Mouse (Mus musculus) testis, adult 2 months (tissue): ENCODE measurements around the gene Nln. TPM values are rescaled to one million over a fixed set of nuclear protein-coding genes. Genes with fewer than 3 reads are reported as not detected.

Source experiments
- H3K27ac ChIP-seq: fragments of 200-500 bp; 2 replicates; pipeline ENCODE4 v1.5.1; 2012; ENCODE audit warnings: low read depth, low read length; ENCODE audit not compliant: control insufficient read depth, insufficient read depth
- H3K27me3 ChIP-seq: fragments of 200-500 bp; 2 replicates; pipeline ENCODE4 v1.6.1; 2012; ENCODE audit warnings: mild to moderate bottlenecking, low read length, moderate library complexity; ENCODE audit not compliant: control insufficient read depth, insufficient read depth
- H3K36me3 ChIP-seq: fragments of 200-500 bp; 2 replicates; pipeline ENCODE4 v1.6.1; 2012; ENCODE audit warnings: mild to moderate bottlenecking, low read length; ENCODE audit not compliant: control insufficient read depth, insufficient read depth
- H3K4me1 ChIP-seq: fragments of 200-500 bp; 2 replicates; pipeline ENCODE4 v1.6.1; 2012; ENCODE audit warnings: low read length; ENCODE audit not compliant: control insufficient read depth, insufficient read depth
- H3K4me3 ChIP-seq: fragments of 200-500 bp; 2 replicates; pipeline ENCODE4 v1.5.1; 2012; ENCODE audit warnings: low read depth, mild to moderate bottlenecking, low read length, moderate library complexity, mixed read lengths; ENCODE audit not compliant: control insufficient read depth
- CTCF ChIP-seq: fragments of 200-500 bp; IDR thresholded peaks from 2 replicates; pipeline ENCODE4 v1.5.1; 2012; ENCODE audit warnings: low read depth, mild to moderate bottlenecking, inconsistent platforms, low read length, moderate library complexity; ENCODE audit not compliant: control insufficient read depth, insufficient read depth, insufficient replicate concordance
- POLR2A ChIP-seq: fragments of 200-500 bp; IDR thresholded peaks from 2 replicates; pipeline ENCODE4 v1.6.1; 2012; ENCODE audit warnings: low read depth, mild to moderate bottlenecking, inconsistent platforms, low read length, moderate library complexity; ENCODE audit not compliant: control insufficient read depth
- polyA plus RNA-seq: library from polyadenylated mRNA; depleted of rRNA; stranded (reverse); fragments of >200 nt; gene quantifications from 2 replicates; pipeline ENCODE4 v1.2.3, GENCODE M21; 2012

The Nln gene
- polyA plus RNA-seq, 1 experiment, result 5.1 TPM

- TF ChIP-seq POLR2A (no peak), CTCF (no peak)
- Histone ChIP-seq H3K27ac (no peak overlapping the region), H3K27me3 (no peaks in the 10 kb centered on the region), H3K36me3 (no peaks in the 10 kb centered on the region), H3K4me3 (no peak overlapping the region; the same call in 1 of the 2 replicates), H3K4me1 (peaks cover 10% of the 10 kb centered on the region)
These were observed 1.1 kb upstream of the Nln start for GRCm38 (mm10) chr13:104110526-104110925.

DNA sequence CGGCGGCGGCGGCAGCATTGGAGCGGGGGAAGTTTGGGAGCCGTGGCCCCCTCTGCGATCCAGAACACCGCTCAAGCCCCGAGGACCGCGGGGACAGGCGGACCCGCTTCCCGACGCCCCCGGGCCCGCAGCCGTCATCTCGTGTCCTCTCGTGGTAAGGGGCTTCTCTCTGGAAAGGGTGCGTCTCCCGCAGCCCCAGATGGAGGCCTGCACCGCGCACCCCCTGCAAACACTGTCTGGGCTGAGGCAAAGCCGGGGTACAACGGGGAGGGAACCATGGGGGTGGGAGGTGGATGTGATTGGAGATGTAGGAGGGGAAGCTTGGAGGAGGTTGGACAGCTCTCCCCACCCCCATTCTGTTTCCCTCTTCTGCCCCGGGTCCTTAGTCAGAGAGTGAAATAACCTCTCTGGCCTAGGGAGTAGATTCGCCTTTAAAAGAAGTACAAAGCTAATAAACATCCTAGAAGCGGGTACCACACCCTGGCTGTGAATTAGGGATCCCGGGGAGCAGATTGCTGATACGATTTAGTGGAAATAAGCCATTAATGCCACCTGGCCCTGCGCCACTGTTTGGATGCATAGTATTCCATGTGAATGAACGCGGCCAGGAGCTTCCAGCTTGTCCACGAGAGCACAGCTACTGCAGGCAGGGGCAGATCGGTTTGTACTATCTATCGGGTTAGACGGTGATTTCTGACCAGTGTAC is 555 bp upstream of the Nln start:
- Histone ChIP-seq H3K36me3 (no peaks in the 10 kb centered on the region), H3K4me1 (peaks cover 10% of the 10 kb centered on the region), H3K4me3 (peak overlapping the region; percentile 92), H3K27ac (no peak overlapping the region), H3K27me3 (no peaks in the 10 kb centered on the region)
- TF ChIP-seq CTCF (no peak), POLR2A (no peak)

DNA sequence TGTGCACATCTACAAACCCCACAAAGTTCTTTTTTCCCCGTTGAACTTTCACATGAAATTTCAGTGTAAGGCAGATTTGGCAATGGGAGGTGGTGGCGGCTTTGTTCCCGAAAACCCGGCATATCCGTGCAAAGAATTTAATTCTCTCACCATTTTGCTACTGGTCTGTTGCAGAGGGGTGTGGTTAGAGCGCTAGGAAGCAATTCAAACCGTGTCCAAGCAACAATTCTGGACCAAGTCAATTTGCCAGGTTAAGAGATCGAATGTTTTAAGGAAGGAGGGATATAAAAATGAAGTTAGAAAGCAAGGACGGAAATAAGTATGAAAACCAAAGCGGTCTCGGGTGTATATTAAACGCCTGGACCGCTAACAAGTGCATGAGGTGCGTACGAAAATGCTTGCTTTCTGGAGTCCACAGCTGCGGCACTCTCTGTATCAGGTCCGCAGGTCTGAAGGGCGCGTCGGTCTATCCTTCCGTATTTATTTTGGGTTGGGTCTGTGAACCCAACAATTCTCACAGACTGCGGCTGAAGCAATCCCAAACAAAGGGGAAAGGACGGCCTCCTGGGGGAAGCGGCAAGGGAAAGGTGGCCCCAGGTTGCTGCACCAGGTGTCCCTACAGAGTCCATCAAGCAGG is 645 bp downstream of the Nln start:
- H3K27me3 ChIP-seq, result no peaks in the 10 kb centered on the region
- no peak for TF ChIP-seq CTCF
- no peak for TF ChIP-seq POLR2A

DNA sequence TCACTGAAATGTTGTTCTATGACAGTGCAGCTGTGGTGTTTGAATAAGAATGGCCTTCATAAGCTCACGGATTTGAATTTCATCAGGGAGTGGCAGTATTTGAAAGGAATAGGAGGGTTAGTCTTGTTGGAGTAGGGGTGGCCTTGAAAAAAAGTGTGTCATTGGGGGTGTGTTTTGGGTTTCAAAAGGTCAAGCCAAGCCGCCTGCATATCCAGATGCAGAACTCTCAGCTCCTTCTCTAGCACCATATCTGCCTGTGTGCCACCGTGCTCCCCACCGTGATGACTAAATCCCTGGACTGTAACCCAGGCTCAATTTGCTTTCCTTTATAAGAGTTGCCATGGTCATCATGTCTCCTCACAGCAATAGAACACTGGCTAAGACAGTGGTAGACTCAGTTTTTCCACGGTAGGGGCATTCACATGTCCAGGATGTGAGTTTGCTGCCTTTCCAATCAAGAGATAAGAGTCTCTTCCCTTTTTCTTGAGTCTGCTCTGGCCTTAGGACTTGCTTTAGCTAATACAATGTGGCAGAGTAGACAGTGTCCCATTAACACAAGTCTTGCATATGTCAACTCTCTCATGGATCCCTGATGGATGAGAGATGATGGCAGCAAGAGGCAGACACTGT is 7.7 kb downstream of the Nln start:
- Histone ChIP-seq H3K4me3 (no peak overlapping the region), H3K36me3 (no peaks in the 10 kb centered on the region), H3K27me3 (no peaks in the 10 kb centered on the region), H3K4me1 (no peaks in the 10 kb centered on the region), H3K27ac (no peak overlapping the region)
- TF ChIP-seq POLR2A (no peak), CTCF (no peak)

More for the DNA sequence above, 645 bp downstream of the Nln start:
- Histone ChIP-seq H3K27ac (peak overlapping the region; percentile 71), H3K4me3 (peak overlapping the region; percentile 94), H3K36me3 (no peaks in the 10 kb centered on the region), H3K4me1 (peaks cover 10% of the 10 kb centered on the region)

DNA sequence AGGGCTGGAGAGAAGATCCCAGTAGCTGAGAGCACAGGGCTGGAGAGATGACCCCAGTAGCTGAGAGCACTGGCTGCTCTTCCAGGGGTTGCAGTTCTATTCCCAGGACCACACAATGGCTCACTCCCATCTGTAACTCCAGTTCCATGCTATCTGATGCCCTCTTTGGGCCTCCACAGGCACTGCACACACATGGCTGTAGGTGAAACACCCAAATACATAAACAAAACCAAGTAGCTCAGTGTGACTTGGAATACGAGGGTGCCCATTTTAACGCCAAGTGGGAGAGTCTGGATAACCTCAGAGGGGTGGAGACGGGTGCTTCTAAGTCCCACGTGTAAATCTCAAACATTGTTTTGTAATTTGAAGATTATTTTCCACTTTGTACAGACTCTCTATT is 9.0 kb downstream of the Nln start:
- Histone ChIP-seq H3K27me3 (no peaks in the 10 kb centered on the region), H3K4me1 (no peaks in the 10 kb centered on the region), H3K36me3 (no peaks in the 10 kb centered on the region), H3K27ac (no peak overlapping the region), H3K4me3 (no peak overlapping the region)
- TF ChIP-seq CTCF (no peak), POLR2A (no peak)

DNA sequence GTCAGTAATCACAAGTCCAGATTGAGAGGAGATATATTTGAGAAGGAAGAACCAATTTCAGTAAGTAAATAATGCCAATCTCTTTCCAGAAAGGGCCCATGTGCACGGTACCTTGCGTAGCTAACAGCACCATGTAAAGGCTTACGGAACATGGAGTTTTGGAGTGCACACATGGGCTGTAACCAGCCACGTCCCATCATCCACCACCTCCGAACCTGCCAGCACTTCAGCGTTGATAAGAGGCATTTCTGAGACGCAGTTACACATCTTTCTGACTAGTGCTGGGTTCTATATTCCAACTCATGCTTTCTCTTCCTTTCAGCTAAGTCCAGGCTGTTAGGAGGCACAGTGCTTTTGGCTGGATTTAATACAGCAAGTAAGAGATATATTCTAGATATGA is 12.2 kb downstream of the Nln start:
- H3K4me3 ChIP-seq, result no peak overlapping the region
- H3K27me3 ChIP-seq, result no peaks in the 10 kb centered on the region
- H3K27ac ChIP-seq, result no peak overlapping the region
- H3K36me3 ChIP-seq, result no peaks in the 10 kb centered on the region
- TF ChIP-seq POLR2A (no peak), CTCF (no peak)
- no peaks in the 10 kb centered on the region for H3K4me1 ChIP-seq

GRCm38 (mm10) chr13:104095955-104096354 is 13.5 kb downstream of the Nln start:
- Histone ChIP-seq H3K27ac (no peak overlapping the region), H3K4me3 (no peak overlapping the region), H3K4me1 (no peaks in the 10 kb centered on the region), H3K27me3 (no peaks in the 10 kb centered on the region), H3K36me3 (no peaks in the 10 kb centered on the region)
- TF ChIP-seq POLR2A (no peak), CTCF (no peak)
